ENCODE assay signal across 10 mouse cellular contexts in the genomic region with DNA sequence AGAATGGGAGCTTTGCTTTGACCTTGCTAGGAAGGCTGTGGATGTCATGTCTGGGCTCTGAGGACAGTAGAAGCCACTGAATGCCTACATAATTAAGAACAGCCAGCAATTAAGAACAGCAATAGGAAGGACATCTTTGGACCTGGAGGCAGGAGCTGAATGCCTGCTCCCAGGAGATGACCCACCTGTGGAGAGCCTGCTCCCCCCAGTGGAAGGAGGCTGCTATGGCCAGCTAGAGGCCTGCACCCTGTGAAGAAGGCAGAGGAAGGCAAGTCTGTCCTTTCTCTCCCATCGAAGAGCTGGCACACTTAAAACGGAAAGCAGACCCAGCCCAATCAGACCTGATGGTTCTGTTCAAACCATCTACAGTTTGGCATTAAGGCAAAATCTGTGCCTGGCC.
A peak's percentile ranks its signal among the peaks of the same experiment; 100 is the strongest.
DNase-seq lines count a peak whose midpoint lies in the region; ATAC-seq and TF ChIP-seq lines count a peak whose summit lies in the region.
"Had no signal": no experiment of that assay in that cellular context is flagged by ENCODE, and none has a peak within 500 bp of the region (broad histone marks: within the 10 kb centered on the region; RNA-seq: fewer than 3 reads in every experiment).

No protein-coding gene starts in this region.

- 55% methylated on average over 2 of the region's 2 CpGs for WGBS in kidney, embryonic 14.5 days
- WGBS in limb, embryonic 11.5 days = 41% methylated on average over 2 of the region's 2 CpGs
- WGBS in thymus, adult 2 months = 54% methylated on average over 2 of the region's 2 CpGs

- H3K4me1 ChIP-seq in kidney, embryonic 14.5 days (ENCODE audit: control insufficient read depth, insufficient read depth, low read length) = no peaks in the 10 kb centered on the region
- H3K4me1 ChIP-seq in limb, embryonic 11.5 days (ENCODE audit: control insufficient read depth, insufficient read depth, low read length) = no peaks in the 10 kb centered on the region
- H3K4me1 ChIP-seq in thymus, adult 2 months (replicated peaks; ENCODE audit: control insufficient read depth, insufficient read depth, low read length) = no peaks in the 10 kb centered on the region

- H3K36me3 ChIP-seq in kidney, embryonic 14.5 days (ENCODE audit: control insufficient read depth, insufficient read depth, low read length) = no peaks in the 10 kb centered on the region
- H3K36me3 ChIP-seq in limb, embryonic 11.5 days (ENCODE audit: control insufficient read depth, insufficient read depth, low read length) = no peaks in the 10 kb centered on the region
- no peaks in the 10 kb centered on the region for H3K36me3 ChIP-seq in thymus, adult 2 months (ENCODE audit: control insufficient read depth, insufficient read depth, low read length)
- H3K36me3 ChIP-seq: limb, embryonic 15.5 days had no signal

- no peak overlapping the region for H3K4me3 ChIP-seq in kidney, embryonic 14.5 days (ENCODE audit: low read length)
- H3K4me3 ChIP-seq in limb, embryonic 11.5 days (ENCODE audit: low read depth, low read length) = no peak overlapping the region
- no peak overlapping the region for H3K4me3 ChIP-seq in thymus, adult 2 months (ENCODE audit: control insufficient read depth, insufficient read depth, low read length)
- H3K4me3 ChIP-seq: erythroblast, embryonic 14.5 days; limb, embryonic 15.5 days had no signal

- no peak for TF ChIP-seq CTCF in thymus, adult 2 months (IDR thresholded peaks at IDR 0.05; ENCODE audit: borderline replicate concordance, control insufficient read depth, extremely low read depth, insufficient read depth, low read length, poor library complexity)

- peak; percentile 52 for DNase-seq in adrenal gland, postnatal 10 days
- DNase-seq in adrenal gland, postnatal 4 days (ENCODE audit: low spot score in 2 of 2) = no peak
- peak; percentile 9 for DNase-seq in MN1 (ENCODE audit: low spot score)
- DNase-seq in embryo, embryonic 9.5 days (ENCODE audit: extremely low spot score) = peak; percentile 45
- DNase-seq in limb, embryonic 11.5 days (ENCODE audit: low spot score) = peak; percentile 68
- DNase-seq in retina, adult 2 months (ENCODE audit: low read depth, low spot score) = peak; percentile 6
- DNase-seq in thymus, adult 2 months = no peak

- peak; percentile 69; the same call in 1 of the 2 replicates for ATAC-seq in kidney, embryonic 14.5 days (ENCODE audit: low FRiP score, low TSS enrichment)
- ATAC-seq in limb, embryonic 11.5 days (ENCODE audit: insufficient number of reproducible peaks, low FRiP score, low TSS enrichment, low read depth) = no peak

- TF ChIP-seq POLR2A in thymus, adult 2 months (IDR thresholded peaks at IDR 0.05; ENCODE audit: control insufficient read depth, extremely low read depth, insufficient read depth, low read length, poor library complexity) = no peak

- H3K27me3 ChIP-seq in kidney, embryonic 14.5 days (ENCODE audit: control insufficient read depth, insufficient read depth, low read length) = no peaks in the 10 kb centered on the region
- H3K27me3 ChIP-seq in limb, embryonic 11.5 days (ENCODE audit: control insufficient read depth, insufficient read depth, low read length) = no peaks in the 10 kb centered on the region
- H3K27me3 ChIP-seq in thymus, adult 2 months (ENCODE audit: control insufficient read depth, insufficient read depth, low read length) = no peaks in the 10 kb centered on the region
- H3K27me3 ChIP-seq: limb, embryonic 15.5 days had no signal

- no peak overlapping the region for H3K4me2 ChIP-seq in kidney, embryonic 14.5 days (replicated peaks; ENCODE audit: low read depth, low read length)
- H3K4me2 ChIP-seq in limb, embryonic 11.5 days (ENCODE audit: low read depth, severe bottlenecking) = no peak overlapping the region
- H3K4me2 ChIP-seq: limb, embryonic 15.5 days had no signal

- no peak overlapping the region for H3K27ac ChIP-seq in kidney, embryonic 14.5 days (ENCODE audit: low read depth, low read length)
- H3K27ac ChIP-seq in limb, embryonic 11.5 days (replicated peaks; ENCODE audit: low read depth, low read length) = no peak overlapping the region
- H3K27ac ChIP-seq in thymus, adult 2 months (ENCODE audit: control insufficient read depth, insufficient read depth, low read length) = no peak overlapping the region
- H3K27ac ChIP-seq: limb, embryonic 15.5 days had no signal

- no peak overlapping the region for H3K9ac ChIP-seq in kidney, embryonic 14.5 days (ENCODE audit: low read depth, low read length)
- H3K9ac ChIP-seq in limb, embryonic 11.5 days (ENCODE audit: low read length) = no peak overlapping the region
- H3K9ac ChIP-seq: limb, embryonic 15.5 days had no signal

- no peaks in the 10 kb centered on the region for H3K9me3 ChIP-seq in kidney, embryonic 14.5 days (ENCODE audit: control insufficient read depth, low read length)
- H3K9me3 ChIP-seq in limb, embryonic 11.5 days (ENCODE audit: control insufficient read depth, low read length) = no peaks in the 10 kb centered on the region
- H3K9me3 ChIP-seq: limb, embryonic 15.5 days had no signal

Comparison
In these comparisons a context has a peak if more than half of its experiments do, and no peak if none do; other contexts are left out.
1. DNase-seq: peak in adrenal gland, postnatal 10 days (single experiment), MN1 (single experiment), embryo, embryonic 9.5 days (single experiment), limb, embryonic 11.5 days (single experiment) and retina, adult 2 months (single experiment); none in adrenal gland, postnatal 4 days (0 of 2) and thymus, adult 2 months (single experiment).